Mouse (Mus musculus): ENCODE measurements around the gene Lrfn3. TPM values are rescaled to one million over a fixed set of nuclear protein-coding genes. Genes with fewer than 3 reads are reported as not detected.

Gene Lrfn3
- total RNA-seq, 4 experiments from 2014 or later, result 28.2 to 31.6 (median 29.2) TPM

DNA sequence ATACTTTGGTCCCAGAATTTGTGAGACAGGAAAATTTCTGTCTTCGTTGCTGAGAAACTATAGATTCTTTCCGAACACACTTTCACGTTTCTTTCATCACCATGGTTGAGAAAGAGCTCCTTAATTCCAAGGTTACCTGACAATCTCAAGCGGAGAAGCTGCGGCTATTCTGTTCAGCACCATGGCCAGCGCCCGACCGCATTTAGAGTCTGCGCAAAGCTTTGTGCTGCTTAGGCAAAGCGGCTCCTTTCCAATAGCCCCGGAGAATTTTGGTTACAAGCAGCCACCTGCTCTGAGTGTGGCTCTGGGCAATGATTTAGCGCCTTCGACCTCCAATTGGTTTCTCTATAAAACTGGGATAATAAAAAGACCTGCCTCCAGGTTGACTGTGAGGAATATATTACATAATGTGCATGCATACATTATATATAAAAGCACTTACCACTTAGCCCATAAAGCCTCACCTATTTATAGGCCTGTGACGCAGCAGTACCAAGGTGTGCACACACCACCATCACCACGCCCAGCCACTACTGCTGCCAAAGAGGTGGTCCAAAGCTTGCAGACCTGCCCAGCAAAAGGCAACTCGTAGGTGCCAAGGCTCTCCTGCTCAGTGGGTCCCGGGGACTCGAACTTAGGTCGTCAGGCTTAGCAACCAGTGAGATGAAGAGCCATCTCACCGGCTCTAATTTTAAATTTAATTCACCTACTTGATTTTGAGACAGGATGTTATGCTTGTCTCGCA lies 15.8 kb downstream of the Lrfn3 start:
- DNase-seq (ENCODE audit: low spot score in 2 of 2), result peak in 1 of 2 experiments; percentile 23

DNA sequence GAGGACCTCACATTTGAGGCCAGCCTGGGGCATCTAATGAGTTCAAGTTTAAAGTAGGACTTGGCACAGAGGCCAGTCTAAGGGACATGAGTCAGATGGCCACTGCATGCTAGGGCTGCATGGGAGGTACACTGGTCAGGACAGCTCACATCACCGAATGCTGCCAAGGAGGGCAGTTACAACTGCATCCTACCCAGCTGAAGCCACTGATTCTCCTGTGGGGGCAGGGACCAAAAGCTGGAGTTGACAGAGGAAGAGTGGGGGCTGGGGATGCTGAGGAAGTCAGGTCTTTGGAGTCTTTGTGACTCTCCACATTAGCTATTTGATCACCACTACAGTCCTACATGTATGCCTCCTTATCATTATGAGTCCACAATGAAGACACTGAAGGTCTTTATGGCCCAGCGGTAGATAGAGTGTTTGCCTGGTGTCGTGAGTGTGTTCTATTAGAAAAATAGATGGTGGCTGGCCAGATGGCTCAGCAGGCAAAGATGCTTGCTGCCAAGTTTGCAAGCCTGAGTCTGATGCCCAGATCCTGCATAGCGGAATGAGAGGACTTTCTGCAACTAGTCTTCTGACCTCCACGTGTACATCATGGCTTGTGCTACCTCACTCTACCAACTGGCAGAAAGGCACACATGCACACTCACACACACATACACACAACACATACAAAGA lies 23.0 kb downstream of the Lrfn3 start:
- peak in 1 of 2 experiments; percentile 40 for DNase-seq (ENCODE audit: low spot score in 2 of 2)

DNA sequence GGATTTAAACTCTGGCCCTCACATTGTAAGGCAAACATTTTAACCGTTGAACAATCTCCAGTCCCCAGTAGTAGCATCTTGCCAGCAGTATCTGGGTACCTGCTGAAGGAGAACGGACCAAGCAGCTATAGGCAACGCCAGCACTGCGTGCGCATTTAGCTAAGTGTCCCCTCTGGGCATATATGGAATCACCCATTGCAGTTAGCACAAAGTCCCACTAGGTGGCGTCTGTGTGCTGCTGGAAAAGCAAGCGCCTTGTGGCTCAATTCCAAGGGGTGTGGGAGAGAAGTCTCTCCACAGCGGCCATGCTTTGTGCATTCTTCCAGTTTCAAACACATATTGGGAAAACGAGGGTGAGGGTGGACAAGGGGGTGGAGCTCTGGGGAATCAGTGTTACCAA lies 26.2 kb downstream of the Lrfn3 start:
- peak; percentile 80 to 91 for DNase-seq (ENCODE audit: low spot score in 2 of 2)

DNA sequence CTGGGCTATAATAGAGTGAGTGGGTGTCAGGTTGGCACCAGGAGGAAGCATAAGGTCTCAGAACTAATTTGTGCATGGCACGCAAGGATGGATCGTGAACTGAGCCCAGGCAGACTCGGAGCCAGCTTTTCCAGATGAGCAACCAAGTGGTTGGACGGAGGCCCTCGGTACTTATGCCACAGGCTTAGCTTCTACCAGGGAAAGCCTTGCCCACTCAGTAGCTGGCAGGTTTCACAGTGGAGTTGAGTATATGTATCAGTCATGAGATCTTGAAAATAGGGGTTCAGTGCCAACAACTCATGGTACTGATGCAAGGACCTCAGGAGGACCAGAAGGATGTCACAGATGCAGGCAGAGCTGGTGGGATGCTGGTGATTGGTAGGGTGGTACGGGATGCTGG lies 26.9 kb downstream of the Lrfn3 start:
- DNase-seq (ENCODE audit: low spot score in 2 of 2), result peak; percentile 59 to 60

DNA sequence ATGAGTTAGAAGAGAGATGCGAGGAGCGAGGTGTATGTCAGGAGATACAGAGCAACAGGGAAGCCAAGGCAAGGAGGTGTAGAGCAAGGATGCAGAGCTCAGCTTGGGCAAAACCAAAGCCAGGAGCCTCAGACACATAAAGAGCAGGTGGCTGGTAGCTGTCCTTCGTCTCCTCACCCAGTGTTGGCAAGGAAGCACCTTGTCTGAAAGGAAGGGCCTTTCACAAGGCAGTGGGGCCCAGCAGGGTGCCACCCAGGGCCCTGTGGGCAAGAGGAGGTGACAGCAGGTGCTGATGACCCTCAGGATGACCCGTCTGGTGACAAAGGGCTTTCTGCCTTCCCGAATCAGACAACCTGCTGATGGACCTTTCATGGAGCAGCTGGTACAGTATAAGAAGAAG lies 28.0 kb downstream of the Lrfn3 start:
- no peak for DNase-seq (ENCODE audit: low spot score in 2 of 2)

DNA sequence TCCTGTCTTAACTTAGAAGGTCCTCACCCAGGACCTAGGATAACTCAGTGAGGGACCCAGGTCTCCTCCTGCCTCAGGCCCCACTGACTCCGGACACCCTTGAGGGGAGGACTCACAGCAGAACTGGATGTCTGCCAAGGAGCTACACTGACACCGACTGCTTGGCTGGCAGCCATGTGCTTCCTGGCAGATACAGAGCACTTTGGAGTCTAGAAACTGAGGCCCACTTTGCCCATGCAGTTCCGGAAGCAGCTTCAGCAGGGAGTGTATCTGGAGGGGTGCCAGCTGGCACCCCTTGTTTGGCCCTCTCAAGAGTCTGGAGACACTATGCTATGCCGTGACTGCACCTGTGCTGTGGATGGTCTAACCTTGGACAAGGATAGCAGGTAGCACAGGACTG lies 29.1 kb downstream of the Lrfn3 start:
- peak; percentile 62 to 76 for DNase-seq (ENCODE audit: low spot score in 2 of 2)

DNA sequence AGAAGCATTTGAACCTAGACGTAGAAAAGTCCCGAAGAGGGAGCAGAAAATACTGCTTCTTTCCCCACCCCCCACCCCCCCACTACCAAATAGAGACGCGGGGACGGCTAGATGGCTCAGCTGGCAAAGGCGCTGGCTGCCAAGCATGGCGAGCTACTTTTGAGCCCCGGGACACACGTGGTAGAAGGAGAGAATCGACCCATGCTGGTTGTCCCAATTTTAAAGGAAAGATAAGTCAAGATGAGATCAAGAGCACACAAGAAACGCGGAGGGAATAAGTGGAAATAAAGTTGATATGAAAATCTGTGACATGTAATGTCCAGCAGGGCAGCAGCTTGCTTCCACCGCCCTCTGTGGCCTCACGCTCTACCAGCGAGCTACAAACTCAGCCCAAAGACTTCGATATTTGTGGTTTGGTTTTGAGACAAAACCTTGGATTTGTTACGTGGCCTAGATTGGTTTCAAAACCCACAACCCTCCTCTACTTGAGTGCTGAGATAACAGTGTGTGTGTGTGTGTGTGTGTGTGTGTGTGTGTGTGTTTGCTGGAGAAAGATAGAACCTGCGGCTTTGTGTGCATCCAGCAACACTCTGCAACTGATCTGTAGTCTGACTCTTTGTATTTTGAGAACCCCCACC lies 29.8 kb downstream of the Lrfn3 start:
- no peak for DNase-seq (ENCODE audit: low spot score in 2 of 2)

DNA sequence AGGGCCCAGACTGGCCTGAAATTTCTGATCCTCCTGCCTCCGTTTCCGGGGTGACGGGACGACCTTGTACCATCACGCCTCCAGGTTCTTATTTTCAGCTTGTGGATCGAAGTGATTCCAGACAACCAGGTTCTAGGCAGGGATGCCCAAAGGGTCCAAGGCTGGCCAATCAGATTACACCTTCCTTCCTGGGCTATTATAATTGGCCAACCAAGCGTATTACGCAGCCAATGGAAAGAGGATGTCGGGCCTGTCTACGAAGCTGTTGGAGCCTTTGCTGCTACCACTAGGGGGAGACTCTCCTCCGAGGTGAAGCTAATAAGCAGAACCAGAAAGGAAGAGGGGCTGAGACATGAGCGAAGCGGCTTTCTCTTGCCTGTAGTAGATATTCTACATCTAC lies 30.7 kb downstream of the Lrfn3 start:
- DNase-seq (ENCODE audit: low spot score in 2 of 2), result peak; percentile 94 to 95

DNA sequence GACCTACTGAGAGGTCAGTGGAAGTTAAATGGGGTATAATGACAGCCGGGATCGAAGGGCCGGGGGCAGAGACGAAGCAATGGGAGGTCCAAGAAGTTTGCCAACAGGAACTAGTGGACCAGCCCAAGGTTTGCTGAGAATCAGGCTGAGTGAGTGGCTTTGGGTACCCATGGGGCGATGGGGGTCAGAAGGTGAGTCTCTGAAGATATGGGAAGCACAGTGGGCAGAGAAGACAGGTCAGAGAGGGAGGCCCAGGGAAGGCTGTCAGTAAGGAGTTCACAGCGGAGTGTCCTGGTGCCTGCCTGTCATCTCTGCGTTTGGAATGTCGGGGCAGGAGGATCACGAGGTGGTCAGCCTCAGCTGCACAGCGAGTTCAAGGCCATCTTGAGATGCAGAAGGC lies 34.2 kb downstream of the Lrfn3 start:
- DNase-seq (ENCODE audit: low spot score in 2 of 2), result no peak

DNA sequence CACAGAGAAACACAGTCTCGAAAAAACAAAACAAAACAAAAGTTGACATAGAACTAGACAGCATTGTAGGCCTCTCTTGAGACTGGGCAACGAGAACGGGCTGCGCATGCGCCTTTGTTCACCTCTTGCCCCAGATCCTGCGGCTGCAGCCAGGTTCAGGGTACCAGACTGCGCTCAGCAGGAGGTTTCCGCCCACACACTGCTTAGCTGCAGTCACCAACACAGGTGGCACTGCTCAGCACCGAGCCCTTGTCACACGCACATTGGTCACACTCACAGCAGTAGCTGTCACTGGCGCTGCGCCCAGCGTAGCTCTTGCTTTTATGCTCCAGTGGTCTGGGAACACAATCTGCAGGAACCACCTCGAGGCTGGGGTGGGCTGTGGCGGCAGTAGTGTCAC lies 35.4 kb downstream of the Lrfn3 start:
- no peak for DNase-seq (ENCODE audit: low spot score in 2 of 2)

DNA sequence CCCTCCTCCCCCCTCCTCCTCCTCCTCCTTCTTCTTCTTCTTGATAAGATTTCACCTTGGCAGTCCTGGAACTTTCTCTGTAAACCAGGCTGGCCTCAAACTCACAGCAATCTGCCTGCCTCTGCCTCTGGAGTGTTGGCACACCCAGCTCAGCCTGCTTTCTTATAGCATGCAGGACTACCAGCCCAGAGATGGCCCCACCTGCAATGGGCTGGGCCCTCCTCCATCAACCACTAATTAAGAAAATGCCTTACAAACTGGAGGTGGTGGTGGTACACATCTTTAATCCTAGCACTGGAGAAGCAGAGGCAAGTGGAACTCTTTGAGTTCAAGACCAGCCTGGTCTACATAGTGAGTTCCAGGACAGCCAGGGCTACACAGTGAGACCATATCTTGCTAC lies 36.1 kb downstream of the Lrfn3 start:
- DNase-seq (ENCODE audit: low spot score in 2 of 2), result no peak

DNA sequence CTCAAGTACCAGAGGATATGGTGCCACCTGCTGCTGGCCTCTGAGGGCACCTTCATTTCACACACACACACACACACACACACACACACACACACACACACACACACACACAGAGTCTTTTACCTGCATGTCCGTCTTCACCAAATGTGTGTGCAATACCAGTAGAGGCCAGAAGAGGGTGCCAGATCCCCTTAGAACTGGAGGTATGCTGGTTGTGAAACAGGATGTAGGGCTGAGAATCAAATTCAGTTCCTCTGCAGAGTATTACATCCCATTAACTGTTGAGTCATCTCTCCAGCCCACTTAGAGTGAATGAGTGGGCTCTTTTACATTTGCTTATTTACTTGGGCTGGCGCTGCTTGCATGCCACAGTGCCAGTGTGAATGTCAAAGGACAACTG lies 37.2 kb downstream of the Lrfn3 start:
- DNase-seq (ENCODE audit: low spot score in 2 of 2), result no peak

DNA sequence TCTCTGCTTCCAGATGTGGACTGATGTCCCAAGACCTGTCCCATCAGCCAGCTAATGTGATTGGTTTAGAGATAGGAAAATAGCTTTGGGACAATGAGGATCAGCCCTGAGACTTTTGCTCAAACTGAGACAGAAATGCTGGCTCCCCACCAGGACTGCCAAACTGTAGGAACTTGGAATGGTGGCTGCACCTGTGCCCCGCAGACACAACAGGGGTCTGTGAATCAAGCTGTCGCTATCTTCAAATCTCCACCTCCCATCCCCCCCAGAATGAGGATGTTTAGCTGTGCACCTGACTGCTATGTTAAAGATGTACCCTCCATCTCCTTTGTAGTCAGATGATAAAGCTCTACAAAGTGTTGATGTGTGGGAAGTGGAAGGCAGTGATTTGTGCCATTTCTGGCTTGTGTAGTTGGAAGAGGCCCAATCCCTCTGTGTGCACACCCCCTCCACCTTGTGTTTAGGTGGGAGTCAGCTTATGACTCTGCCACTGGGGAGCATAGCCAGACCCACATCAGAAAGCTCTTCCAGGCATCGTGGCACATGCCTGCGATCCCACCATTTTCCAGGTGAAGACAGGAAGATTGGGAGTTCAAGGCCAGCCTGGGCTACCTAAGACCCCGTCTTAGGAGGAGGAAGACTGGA lies 38.1 kb downstream of the Lrfn3 start:
- DNase-seq (ENCODE audit: low spot score in 2 of 2), result peak in 1 of 2 experiments; percentile 59

DNA sequence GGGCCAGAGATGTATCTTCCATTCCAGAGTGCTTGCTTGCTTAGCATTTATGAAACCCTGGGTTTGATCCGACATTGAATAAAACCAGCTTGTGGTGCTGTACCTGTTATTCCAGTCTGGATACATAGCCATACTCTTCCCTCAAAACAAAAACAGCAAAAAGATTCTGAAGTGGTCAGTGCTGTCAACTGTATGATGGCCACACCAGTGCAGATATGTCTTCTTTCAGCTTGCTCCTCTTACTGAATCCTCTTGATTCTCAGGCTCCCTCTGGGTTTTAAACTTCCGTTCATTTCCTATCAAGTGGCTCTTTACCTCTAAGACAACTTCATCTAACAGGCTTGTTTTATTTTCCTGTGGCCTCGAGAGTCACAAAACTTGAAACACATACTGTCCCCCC lies 38.8 kb downstream of the Lrfn3 start, which contains the start of gene Sdhaf1:
Gene Sdhaf1 (minus strand): TSS at position 101 of the 400 bp plus-strand sequence.
- no peak for DNase-seq (ENCODE audit: low spot score in 2 of 2)

DNA sequence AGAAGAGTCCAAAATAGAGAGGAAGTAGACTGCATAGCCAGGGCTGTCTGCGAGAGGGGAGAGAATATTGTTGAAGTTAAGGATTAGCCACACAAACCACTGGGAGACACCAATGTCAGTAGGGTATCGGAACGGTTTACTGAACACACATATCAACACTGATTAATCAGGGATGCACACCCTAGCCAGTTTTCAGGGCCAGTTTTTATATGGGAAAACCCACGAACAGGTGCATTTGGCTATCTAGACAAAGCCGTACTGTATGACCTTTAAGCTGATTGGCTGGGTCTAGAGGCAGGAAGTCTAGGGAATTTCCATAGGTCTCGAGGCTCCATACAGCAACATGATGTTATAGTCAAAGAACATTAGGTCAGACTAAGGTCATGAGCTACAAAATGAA lies 39.7 kb downstream of the Lrfn3 start:
- no peak for DNase-seq (ENCODE audit: low spot score in 2 of 2)

DNA sequence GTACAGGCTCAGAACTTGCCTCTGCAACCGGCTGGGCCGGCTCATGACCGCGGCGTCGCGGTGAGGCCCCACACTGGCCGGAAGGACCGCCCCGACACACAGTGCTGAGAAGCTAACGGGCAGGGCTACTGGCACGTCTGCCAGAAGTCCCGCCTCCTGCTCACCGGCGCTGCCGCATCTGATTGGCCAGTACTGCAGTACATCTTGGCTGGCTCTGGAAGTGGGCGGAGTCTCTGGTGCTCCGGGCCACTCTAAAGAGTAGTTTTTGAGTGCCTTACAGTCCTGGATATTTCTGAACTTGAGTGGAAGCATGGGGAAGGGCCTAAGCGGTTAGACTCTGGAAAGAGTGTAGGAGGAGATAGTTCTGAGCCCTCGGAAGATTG lies 40.3 kb downstream of the Lrfn3 start:
- DNase-seq (ENCODE audit: low spot score in 2 of 2), result peak; percentile 97

DNA sequence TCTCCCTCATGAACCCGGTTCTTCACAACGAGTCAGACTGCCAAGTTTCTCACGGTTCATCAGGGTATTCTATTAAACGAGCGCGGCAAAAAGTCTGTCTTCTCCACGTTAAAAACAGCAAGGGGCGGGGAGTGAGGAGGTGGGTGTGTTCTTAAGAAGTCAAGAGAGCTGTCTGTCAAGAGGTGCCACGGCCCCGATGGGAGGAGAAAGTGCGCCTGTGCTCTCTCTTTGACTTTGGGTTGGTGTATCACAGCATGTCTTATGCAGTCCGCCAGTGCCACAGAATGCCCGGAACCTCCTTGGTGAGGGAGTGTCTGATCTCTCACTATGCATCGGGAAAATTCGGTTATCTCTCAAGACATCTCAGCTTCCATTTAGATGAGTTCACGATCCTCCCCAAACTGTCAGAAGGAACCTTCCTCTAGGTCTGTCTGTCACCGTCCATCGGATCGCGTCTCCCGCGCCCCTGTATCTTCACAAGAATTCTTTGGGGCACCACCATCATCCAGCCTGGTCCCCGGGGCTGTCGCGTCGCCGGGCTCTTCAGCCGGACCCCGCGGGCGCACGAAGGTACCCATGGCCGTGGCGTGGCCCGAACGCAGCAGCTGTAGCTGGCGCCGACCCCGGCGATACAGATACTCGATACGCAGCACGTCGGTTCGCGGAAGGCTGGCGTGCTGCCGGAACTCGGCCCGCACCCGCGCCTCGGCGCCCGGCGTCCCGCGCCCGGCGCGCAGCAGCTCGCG lies 40.9 kb downstream of the Lrfn3 start, which contains the start of gene E130208F15Rik:
Gene E130208F15Rik (plus strand): TSS at position 202 of the 746 bp plus-strand sequence.
- peak; percentile 61 to 70 for DNase-seq (ENCODE audit: low spot score in 2 of 2)

DNA sequence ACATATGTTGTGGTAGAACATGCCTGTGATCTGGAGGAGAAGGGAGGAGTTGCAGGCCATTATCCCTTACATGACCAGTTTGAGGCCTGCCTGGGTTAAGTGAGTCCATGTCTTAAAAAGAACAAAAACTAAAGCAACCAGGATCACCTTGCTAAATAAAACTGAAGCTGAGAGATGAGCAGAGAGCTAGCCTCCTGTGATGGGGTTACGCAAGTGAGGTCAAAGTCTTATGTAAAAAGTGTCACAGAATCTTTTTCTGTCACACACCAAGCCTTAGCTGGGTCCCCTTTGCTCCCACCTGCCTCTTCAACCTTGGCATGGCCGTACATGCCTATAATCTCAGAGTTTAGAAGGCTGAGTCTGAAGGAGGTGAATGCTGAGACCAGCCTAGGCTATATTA lies 41.6 kb downstream of the Lrfn3 start:
- no peak for DNase-seq (ENCODE audit: low spot score in 2 of 2)

DNA sequence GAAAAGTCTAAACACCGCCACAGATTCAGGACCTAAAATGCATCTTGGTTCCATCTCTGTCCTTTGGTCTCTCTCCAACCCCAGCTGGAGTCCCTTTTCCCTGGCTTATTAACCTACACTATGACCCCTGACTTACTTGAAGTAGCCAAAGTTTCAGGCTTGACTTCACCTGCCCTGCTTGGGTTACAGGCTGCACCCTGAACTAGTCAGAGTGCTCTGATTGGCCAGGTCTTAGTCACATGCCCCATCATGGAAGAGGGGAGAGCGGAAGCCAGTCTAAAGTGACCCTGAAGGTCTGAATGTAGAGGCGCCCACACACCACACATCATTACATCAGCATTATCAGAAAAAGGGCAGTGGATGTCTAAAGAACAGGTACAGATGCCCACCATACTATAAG lies 44.4 kb downstream of the Lrfn3 start:
- DNase-seq (ENCODE audit: low spot score in 2 of 2), result no peak

DNA sequence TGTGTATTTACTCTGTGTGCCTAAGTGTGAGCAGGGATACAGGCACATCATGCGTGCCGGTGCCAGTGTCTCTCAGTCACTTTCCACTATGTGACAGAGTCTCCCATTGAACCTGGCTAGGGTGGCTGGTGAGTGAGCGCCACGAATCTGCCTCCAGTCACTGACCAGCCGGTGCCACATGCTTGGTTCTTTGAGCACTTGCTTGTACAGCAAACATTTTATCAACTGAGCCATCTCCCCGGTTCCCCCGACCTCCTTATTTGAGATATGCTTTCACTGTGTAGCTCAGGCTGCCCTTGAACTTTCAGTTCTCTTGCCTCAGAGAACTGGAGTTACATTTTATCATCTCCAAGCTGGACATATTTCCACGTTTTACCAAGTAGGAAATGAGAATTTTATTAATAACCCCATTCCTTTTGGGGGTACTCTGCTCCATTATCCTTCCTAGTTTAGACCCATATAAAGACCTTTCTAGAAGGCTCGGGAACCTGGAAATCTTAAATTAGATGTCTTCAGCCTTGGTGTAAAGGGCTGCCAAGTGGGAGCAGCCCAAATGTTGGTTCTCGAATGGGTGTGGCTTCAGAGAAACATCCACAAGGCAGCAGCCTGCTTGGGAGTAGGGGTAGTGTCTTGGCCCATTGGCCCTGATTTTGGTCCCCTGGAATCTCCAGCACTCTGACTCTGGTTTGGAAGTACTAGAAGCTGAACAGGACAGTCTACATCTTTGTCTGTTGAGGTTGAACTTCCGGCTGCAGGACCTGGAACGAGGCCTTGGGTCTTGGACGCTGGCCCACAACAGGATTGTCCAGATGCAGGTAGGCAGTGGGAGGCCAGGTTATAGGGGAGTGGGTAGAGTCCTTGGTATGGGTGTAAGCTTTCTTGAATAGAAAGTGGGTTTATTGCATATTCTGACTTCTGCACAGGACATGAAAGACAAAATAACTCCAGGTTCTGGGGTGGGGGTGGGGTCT lies 46.7 kb downstream of the Lrfn3 start:
- DNase-seq (ENCODE audit: low spot score in 2 of 2), result no peak
